Mouse (Mus musculus) lung, adult 2 months (tissue): ENCODE data around the gene Rpl19.

Experiments used
- CTCF ChIP-seq: fragments of 200-500 bp; IDR thresholded peaks from 2 replicates; pipeline ENCODE4 v1.5.1; 2011; ENCODE audit warnings: mild to moderate bottlenecking, low read length, control low read depth; ENCODE audit not compliant: insufficient read depth
- POLR2A ChIP-seq: fragments of 200-500 bp; IDR thresholded peaks from 2 replicates; pipeline ENCODE4 v1.6.1; 2011; ENCODE audit warnings: low read depth, mild to moderate bottlenecking, control low read depth, low read length, borderline replicate concordance; ENCODE audit errors: extremely low read depth

DNA sequence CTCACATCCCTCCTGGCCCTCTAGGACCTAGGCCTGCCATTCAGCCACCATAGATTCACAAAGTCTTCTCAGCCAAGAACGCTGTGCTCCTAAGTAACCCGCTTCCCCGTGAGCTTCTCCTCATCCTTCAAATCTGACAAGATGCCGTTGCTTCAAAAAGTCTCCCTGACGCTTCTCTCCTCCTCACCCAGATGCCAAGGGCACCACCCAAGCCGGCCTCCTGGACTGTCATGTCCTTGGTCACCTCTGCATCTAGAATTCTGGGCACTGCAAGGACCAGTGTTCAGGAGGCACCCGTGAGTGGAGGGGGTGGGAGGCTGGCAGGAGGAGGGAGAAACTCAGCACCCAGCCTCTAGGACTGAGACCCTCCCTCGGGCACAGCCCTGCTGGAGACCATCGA, 43.8 kb upstream of the Rpl19 start:
- TF ChIP-seq CTCF: no peak
- TF ChIP-seq POLR2A: no peak
